Mouse (Mus musculus): ENCODE measurements around the gene Gemin7. TPM values are rescaled to one million over a fixed set of nuclear protein-coding genes. Genes with fewer than 3 reads are reported as not detected.

The Gemin7 gene
- polyA plus RNA-seq (2015; fragmentation: Illumina TruSeq; extraction: RNeasy Lipid Tissue Mini Kit (QIAGEN cat#74804); ENCODE audit: insufficient read depth, low read depth, low replicate concordance) = 23.7 TPM

GRCm38 (mm10) chr7:19577141-19577852 lies at the start of gene Gemin7, which contains the start of gene Zfp296:
Gemin7 (minus strand) TSS chr7:19577595.
Zfp296 (plus strand) TSS chr7:19577287.

GRCm38 (mm10) chr7:19603849-19604605 lies 26.6 kb upstream of the Gemin7 start, which contains the start of gene Clasrp:
Clasrp (minus strand) TSS chr7:19604486.

GRCm38 (mm10) chr7:19562643-19563410 lies 14.6 kb downstream of the Gemin7 start, which contains the start of gene Ppp1r37:
Ppp1r37 (minus strand) TSS chr7:19563076.

GRCm38 (mm10) chr7:19517652-19518365 lies 59.6 kb downstream of the Gemin7 start, which contains the start of gene Nkpd1:
Nkpd1 (plus strand) TSS chr7:19517838.

Other genes with a start within 250 kb of the Gemin7 start
- 11.2 TPM for gene Ercc1, start 232.8 kb downstream of the Gemin7 start, polyA plus RNA-seq (2015; fragmentation: Illumina TruSeq; extraction: RNeasy Lipid Tissue Mini Kit (QIAGEN cat#74804); ENCODE audit: insufficient read depth, low read depth, low replicate concordance)
- 2.5 TPM for gene Cd3eap, start 218.1 kb downstream of the Gemin7 start, polyA plus RNA-seq (2015; fragmentation: Illumina TruSeq; extraction: RNeasy Lipid Tissue Mini Kit (QIAGEN cat#74804); ENCODE audit: insufficient read depth, low read depth, low replicate concordance)
- 2.4 TPM for gene Ppp1r13l, start 217.8 kb downstream of the Gemin7 start, polyA plus RNA-seq (2015; fragmentation: Illumina TruSeq; extraction: RNeasy Lipid Tissue Mini Kit (QIAGEN cat#74804); ENCODE audit: insufficient read depth, low read depth, low replicate concordance)
- gene Ercc2, start 195.6 kb downstream of the Gemin7 start, polyA plus RNA-seq (2015; fragmentation: Illumina TruSeq; extraction: RNeasy Lipid Tissue Mini Kit (QIAGEN cat#74804); ENCODE audit: insufficient read depth, low read depth, low replicate concordance) = 7.7 TPM
- gene Klc3, start 173.5 kb downstream of the Gemin7 start, polyA plus RNA-seq (2015; fragmentation: Illumina TruSeq; extraction: RNeasy Lipid Tissue Mini Kit (QIAGEN cat#74804); ENCODE audit: insufficient read depth, low read depth, low replicate concordance) = 4.6 TPM
- 0.68 TPM for gene Ckm, start 172.8 kb downstream of the Gemin7 start, polyA plus RNA-seq (2015; fragmentation: Illumina TruSeq; extraction: RNeasy Lipid Tissue Mini Kit (QIAGEN cat#74804); ENCODE audit: insufficient read depth, low read depth, low replicate concordance)
- 7.8 TPM for gene Mark4, start 118.8 kb downstream of the Gemin7 start, polyA plus RNA-seq (2015; fragmentation: Illumina TruSeq; extraction: RNeasy Lipid Tissue Mini Kit (QIAGEN cat#74804); ENCODE audit: insufficient read depth, low read depth, low replicate concordance)
- gene Exoc3l2, start 114.3 kb downstream of the Gemin7 start, polyA plus RNA-seq (2015; fragmentation: Illumina TruSeq; extraction: RNeasy Lipid Tissue Mini Kit (QIAGEN cat#74804); ENCODE audit: insufficient read depth, low read depth, low replicate concordance) = 14.3 TPM
- gene Bloc1s3, start 69.2 kb downstream of the Gemin7 start, polyA plus RNA-seq (2015; fragmentation: Illumina TruSeq; extraction: RNeasy Lipid Tissue Mini Kit (QIAGEN cat#74804); ENCODE audit: insufficient read depth, low read depth, low replicate concordance) = 1.00 TPM
- 19.1 TPM for gene Trappc6a, start 69.2 kb downstream of the Gemin7 start, polyA plus RNA-seq (2015; fragmentation: Illumina TruSeq; extraction: RNeasy Lipid Tissue Mini Kit (QIAGEN cat#74804); ENCODE audit: insufficient read depth, low read depth, low replicate concordance)
- not detected for gene Nkpd1, start 59.8 kb downstream of the Gemin7 start, polyA plus RNA-seq (2015; fragmentation: Illumina TruSeq; extraction: RNeasy Lipid Tissue Mini Kit (QIAGEN cat#74804); ENCODE audit: insufficient read depth, low read depth, low replicate concordance)
- 31.9 TPM for gene Ppp1r37, start 14.5 kb downstream of the Gemin7 start, polyA plus RNA-seq (2015; fragmentation: Illumina TruSeq; extraction: RNeasy Lipid Tissue Mini Kit (QIAGEN cat#74804); ENCODE audit: insufficient read depth, low read depth, low replicate concordance)
- gene Zfp296, start 308 bp downstream of the Gemin7 start, polyA plus RNA-seq (2015; fragmentation: Illumina TruSeq; extraction: RNeasy Lipid Tissue Mini Kit (QIAGEN cat#74804); ENCODE audit: insufficient read depth, low read depth, low replicate concordance) = not detected
- 22.2 TPM for gene Clasrp, start 26.9 kb upstream of the Gemin7 start, polyA plus RNA-seq (2015; fragmentation: Illumina TruSeq; extraction: RNeasy Lipid Tissue Mini Kit (QIAGEN cat#74804); ENCODE audit: insufficient read depth, low read depth, low replicate concordance)
- 4.5 TPM for gene Relb, start 51.8 kb upstream of the Gemin7 start, polyA plus RNA-seq (2015; fragmentation: Illumina TruSeq; extraction: RNeasy Lipid Tissue Mini Kit (QIAGEN cat#74804); ENCODE audit: insufficient read depth, low read depth, low replicate concordance)
- 22.6 TPM for gene Clptm1, start 87.4 kb upstream of the Gemin7 start, polyA plus RNA-seq (2015; fragmentation: Illumina TruSeq; extraction: RNeasy Lipid Tissue Mini Kit (QIAGEN cat#74804); ENCODE audit: insufficient read depth, low read depth, low replicate concordance)
- not detected for gene Apoc2, start 100.3 kb upstream of the Gemin7 start, polyA plus RNA-seq (2015; fragmentation: Illumina TruSeq; extraction: RNeasy Lipid Tissue Mini Kit (QIAGEN cat#74804); ENCODE audit: insufficient read depth, low read depth, low replicate concordance)
- not detected for gene Gm44805, start 103.8 kb upstream of the Gemin7 start, polyA plus RNA-seq (2015; fragmentation: Illumina TruSeq; extraction: RNeasy Lipid Tissue Mini Kit (QIAGEN cat#74804); ENCODE audit: insufficient read depth, low read depth, low replicate concordance)
- not detected for gene Apoc4, start 103.9 kb upstream of the Gemin7 start, polyA plus RNA-seq (2015; fragmentation: Illumina TruSeq; extraction: RNeasy Lipid Tissue Mini Kit (QIAGEN cat#74804); ENCODE audit: insufficient read depth, low read depth, low replicate concordance)
- gene Apoc1, start 115.1 kb upstream of the Gemin7 start, polyA plus RNA-seq (2015; fragmentation: Illumina TruSeq; extraction: RNeasy Lipid Tissue Mini Kit (QIAGEN cat#74804); ENCODE audit: insufficient read depth, low read depth, low replicate concordance) = 15.3 TPM
- 298 TPM for gene Apoe, start 121.6 kb upstream of the Gemin7 start, polyA plus RNA-seq (2015; fragmentation: Illumina TruSeq; extraction: RNeasy Lipid Tissue Mini Kit (QIAGEN cat#74804); ENCODE audit: insufficient read depth, low read depth, low replicate concordance)
- 10.2 TPM for gene Tomm40, start 137.8 kb upstream of the Gemin7 start, polyA plus RNA-seq (2015; fragmentation: Illumina TruSeq; extraction: RNeasy Lipid Tissue Mini Kit (QIAGEN cat#74804); ENCODE audit: insufficient read depth, low read depth, low replicate concordance)
- gene Nectin2, start 172.9 kb upstream of the Gemin7 start, polyA plus RNA-seq (2015; fragmentation: Illumina TruSeq; extraction: RNeasy Lipid Tissue Mini Kit (QIAGEN cat#74804); ENCODE audit: insufficient read depth, low read depth, low replicate concordance) = 7.7 TPM
- gene Bcam, start 193.4 kb upstream of the Gemin7 start, polyA plus RNA-seq (2015; fragmentation: Illumina TruSeq; extraction: RNeasy Lipid Tissue Mini Kit (QIAGEN cat#74804); ENCODE audit: insufficient read depth, low read depth, low replicate concordance) = 37.8 TPM
- 4.5 TPM for gene Cblc, start 219.2 kb upstream of the Gemin7 start, polyA plus RNA-seq (2015; fragmentation: Illumina TruSeq; extraction: RNeasy Lipid Tissue Mini Kit (QIAGEN cat#74804); ENCODE audit: insufficient read depth, low read depth, low replicate concordance)
- gene Bcl3, start 245.2 kb upstream of the Gemin7 start, polyA plus RNA-seq (2015; fragmentation: Illumina TruSeq; extraction: RNeasy Lipid Tissue Mini Kit (QIAGEN cat#74804); ENCODE audit: insufficient read depth, low read depth, low replicate concordance) = 11.1 TPM

Measured in pancreas, adult 10 weeks (tissue).